Mouse (Mus musculus) CH12.LX (cell line): ENCODE data around the gene Camkmt. TPM values are rescaled to one million over a fixed set of nuclear protein-coding genes. Genes with fewer than 3 reads are reported as not detected.

Source experiments
- DNase-seq: peaks from one replicate; pipeline ENCODE4 v3.0.0-alpha.2; 2013; ENCODE audit errors: extremely low read depth
- H3K27ac ChIP-seq: 2 replicates; pipeline ENCODE4 v1.5.1; 2012; ENCODE audit warnings: low read depth, mild to moderate bottlenecking, control low read depth, moderate library complexity; ENCODE audit not compliant: insufficient read depth
- H3K27me3 ChIP-seq: replicated peaks from 2 replicates; pipeline ENCODE3; 2012; ENCODE audit warnings: inconsistent platforms
- H3K36me3 ChIP-seq, 2 experiments: replicated peaks in 1 of 2; 2 replicates each; pipeline versions ENCODE3 to v1.6.1; 2012; ENCODE audit warnings: inconsistent platforms in 1 of 2, low read length in 1 of 2, mild to moderate bottlenecking in 1 of 2, mixed read lengths in 1 of 2, moderate library complexity in 1 of 2; ENCODE audit not compliant: control insufficient read depth in 1 of 2, insufficient read depth in 1 of 2
- H3K4me1 ChIP-seq, 2 experiments: 2 replicates each; pipeline ENCODE4 v1.6.1; 2012; ENCODE audit warnings: inconsistent platforms in 1 of 2, moderate library complexity in 1 of 2; ENCODE audit not compliant: insufficient read depth in 2 of 2, control insufficient read depth in 1 of 2
- H3K4me2 ChIP-seq: 2 replicates; pipeline ENCODE4 v1.6.1; 2012; ENCODE audit warnings: low read depth, mild to moderate bottlenecking, control low read depth; ENCODE audit not compliant: poor library complexity, insufficient read depth, severe bottlenecking
- H3K4me3 ChIP-seq, 3 experiments: fragments of 150-350 bp in 1 of 3; sonication (generic) in 1 of 3; replicated peaks in 1 of 3; 2 replicates each; pipeline versions ENCODE3 to v1.5.1; 2011 to 2012; ENCODE audit warnings: low read depth in 2 of 3, low read length in 2 of 3, mild to moderate bottlenecking in 2 of 3, moderate library complexity in 2 of 3, control low read depth in 1 of 3, improper control_type of control experiment in 1 of 3, inconsistent platforms in 1 of 3, mixed read lengths in 1 of 3; ENCODE audit not compliant: poor library complexity in 1 of 3
- H3K79me2 ChIP-seq: replicated peaks from 2 replicates; pipeline ENCODE4 v1.6.1; 2012; ENCODE audit warnings: mild to moderate bottlenecking, moderate library complexity; ENCODE audit not compliant: control insufficient read depth, poor library complexity, insufficient read depth, severe bottlenecking; ENCODE audit errors: extremely low read depth
- H3K9ac ChIP-seq: 2 replicates; pipeline ENCODE4 v1.6.1; 2012; ENCODE audit warnings: low read depth, mild to moderate bottlenecking, control low read depth, moderate library complexity; ENCODE audit not compliant: insufficient read depth
- H3K9me3 ChIP-seq: replicated peaks from 2 replicates; pipeline ENCODE3; 2012; ENCODE audit warnings: low read length, inconsistent platforms, mixed read lengths
- CHD1 ChIP-seq: IDR thresholded peaks from 2 replicates; pipeline ENCODE4 v1.6.1; 2012; ENCODE audit warnings: low read depth, low read length, improper control_type of control experiment, inconsistent platforms
- E2F4 ChIP-seq: IDR thresholded peaks from 2 replicates; pipeline ENCODE4 v1.6.1; 2011; ENCODE audit warnings: low read depth, low read length, improper control_type of control experiment; ENCODE audit not compliant: insufficient replicate concordance
- ELF1 ChIP-seq: IDR thresholded peaks from 2 replicates; pipeline ENCODE4 v1.6.1; 2014; ENCODE audit warnings: low read depth, mild to moderate bottlenecking, inconsistent platforms, low read length, improper control_type of control experiment
- HCFC1 ChIP-seq: IDR thresholded peaks from 2 replicates; pipeline ENCODE4 v1.6.1; 2012; ENCODE audit warnings: low read depth, mild to moderate bottlenecking, inconsistent platforms, low read length, improper control_type of control experiment
- IRF4 ChIP-seq: IDR thresholded peaks from 2 replicates; pipeline ENCODE4 v1.6.1; 2014; ENCODE audit warnings: low read depth, mild to moderate bottlenecking, inconsistent platforms, low read length, improper control_type of control experiment
- JUN ChIP-seq: IDR thresholded peaks from 2 replicates; pipeline ENCODE4 v1.6.1; 2011; ENCODE audit warnings: low read depth, mild to moderate bottlenecking, low read length, improper control_type of control experiment, moderate library complexity; ENCODE audit not compliant: insufficient read depth
- KAT2A ChIP-seq: IDR thresholded peaks from 2 replicates; pipeline ENCODE4 v1.6.1; 2012; ENCODE audit warnings: low read length, improper control_type of control experiment, inconsistent platforms; ENCODE audit not compliant: insufficient replicate concordance
- MAFK ChIP-seq: IDR thresholded peaks from 2 replicates; pipeline ENCODE4 v1.6.1; 2011; ENCODE audit warnings: low read length, improper control_type of control experiment; ENCODE audit not compliant: insufficient replicate concordance
- MAX ChIP-seq: IDR thresholded peaks from 2 replicates; pipeline ENCODE4 v1.6.1; 2011; ENCODE audit warnings: low read length, improper control_type of control experiment
- MEF2A ChIP-seq: IDR thresholded peaks from 2 replicates; pipeline ENCODE4 v1.6.1; 2014; ENCODE audit warnings: low read depth, mild to moderate bottlenecking, inconsistent platforms, low read length, improper control_type of control experiment, borderline replicate concordance
- NELFE ChIP-seq: IDR thresholded peaks from 2 replicates; pipeline ENCODE4 v1.6.1; 2011; ENCODE audit warnings: low read depth, low read length, improper control_type of control experiment
- PAX5 ChIP-seq: IDR thresholded peaks from 2 replicates; pipeline ENCODE4 v1.6.1; 2012; ENCODE audit warnings: low read length, inconsistent platforms, mixed read lengths
- POLR2A ChIP-seq: IDR thresholded peaks from 2 replicates; pipeline ENCODE4 v1.6.1; 2011; ENCODE audit warnings: low read depth, mild to moderate bottlenecking, improper control_type of control experiment, low read length
- RCOR1 ChIP-seq: conservative IDR thresholded peaks from 2 replicates; pipeline ENCODE4 v1.6.1; 2012; ENCODE audit warnings: low read depth, mild to moderate bottlenecking, inconsistent platforms, low read length, improper control_type of control experiment
- SIN3A ChIP-seq: IDR thresholded peaks from 2 replicates; pipeline ENCODE4 v1.6.1; 2012; ENCODE audit warnings: low read length, improper control_type of control experiment, inconsistent platforms
- SMC3 ChIP-seq: IDR thresholded peaks from 2 replicates; pipeline ENCODE4 v1.6.1; 2011; ENCODE audit warnings: low read depth, low read length, improper control_type of control experiment
- UBTF ChIP-seq: IDR thresholded peaks from 2 replicates; pipeline ENCODE4 v1.6.1; 2012; ENCODE audit warnings: low read depth, mild to moderate bottlenecking, inconsistent platforms, low read length, improper control_type of control experiment, moderate library complexity
- USF1 ChIP-seq: IDR thresholded peaks from 2 replicates; pipeline ENCODE4 v1.6.1; 2014; ENCODE audit warnings: low read depth, mild to moderate bottlenecking, inconsistent platforms, low read length, improper control_type of control experiment
- USF2 ChIP-seq: conservative IDR thresholded peaks from 2 replicates; pipeline ENCODE4 v1.6.1; 2011; ENCODE audit warnings: low read depth, low read length, improper control_type of control experiment
- ZC3H11A ChIP-seq: IDR thresholded peaks from 2 replicates; pipeline ENCODE4 v1.6.1; 2012; ENCODE audit warnings: low read depth, mild to moderate bottlenecking, inconsistent platforms, low read length, improper control_type of control experiment
- ZKSCAN1 ChIP-seq: IDR thresholded peaks from 2 replicates; pipeline ENCODE4 v1.6.1; 2012; ENCODE audit warnings: low read depth, inconsistent platforms, low read length, improper control_type of control experiment, borderline replicate concordance
- ZNF384 ChIP-seq: IDR thresholded peaks from 2 replicates; pipeline ENCODE4 v1.6.1; 2012; ENCODE audit warnings: low read depth, low read length, improper control_type of control experiment, inconsistent platforms
- dilution Hi-C: fragments of 300-500 bp; cut with MboI; formaldehyde crosslinking; loops from 2 replicates; pipeline ENCODE4 v1.14.3; 2020; ENCODE audit warnings: low sequenced_read_pairs; ENCODE audit not compliant: extremely low pct_unique_long_range_greater_than_20kb, extremely low pct_ligation_motif_present
- in situ Hi-C: fragments of 300-500 bp; cut with MboI; formaldehyde crosslinking; loops from 3 replicates; pipeline ENCODE4 v1.14.3; 2019; ENCODE audit warnings: low sequenced_read_pairs, low pct_ligation_motif_present, low pct_unique_long_range_greater_than_20kb, mixed read lengths
- polyA plus RNA-seq: library from polyadenylated mRNA; unstranded; fragments of >175 nt; gene quantifications from 2 replicates; pipeline ENCODE4 v1.2.1, GENCODE M21; 2012; ENCODE audit warnings: low read depth; ENCODE audit not compliant: insufficient read length
- total RNA-seq, 2 experiments: library from RNA; depleted of rRNA; stranded (reverse); fragments of 300-350 nt in 1 of 2; fragments of >200 nt in 1 of 2; gene quantifications; 2 replicates each; pipeline ENCODE4 v1.2.3; 2012 to 2014

Camkmt gene
- total and polyA plus RNA-seq, 3 experiments: 1.5 to 4.4 (median 1.8) TPM

- no peak overlapping the region for H3K4me3 ChIP-seq
- dilution Hi-C loops: no loop called here
- TF ChIP-seq MAFK: no peak
- no peak for TF ChIP-seq MAX
- TF ChIP-seq JUN: no peak
- no peak for TF ChIP-seq ZC3H11A
- TF ChIP-seq USF1: no peak
- no peak for TF ChIP-seq NELFE
- no peak for TF ChIP-seq ZNF384
- TF ChIP-seq RCOR1: no peak
- TF ChIP-seq HCFC1: no peak
- TF ChIP-seq SMC3: no peak
- no peak for TF ChIP-seq ZKSCAN1
- no peak for TF ChIP-seq ELF1
- no peak for TF ChIP-seq MEF2A
- TF ChIP-seq UBTF: no peak
- no peak for TF ChIP-seq CHD1
- no peak for TF ChIP-seq E2F4
- TF ChIP-seq USF2: no peak
- TF ChIP-seq POLR2A: no peak
- no peak for TF ChIP-seq IRF4
- TF ChIP-seq, all 38 proteins: peak for 0
- DNase-seq: no peak
- H3K36me3 ChIP-seq: no peaks in the 10 kb centered on the region
- no peak overlapping the region for H3K9ac ChIP-seq
- in situ Hi-C loops: no loop called here
- no peaks in the 10 kb centered on the region for H3K27me3 ChIP-seq
- no peaks in the 10 kb centered on the region for H3K4me1 ChIP-seq
- H3K27ac ChIP-seq: no peak overlapping the region
- no peak overlapping the region for H3K4me2 ChIP-seq
- H3K9me3 ChIP-seq: no peaks in the 10 kb centered on the region
- no peaks in the 10 kb centered on the region for H3K79me2 ChIP-seq
Observed at GRCm38 (mm10) chr17:85141621-85142020, 51.3 kb downstream of the Camkmt start.

- dilution Hi-C loops: no loop called here
- Histone ChIP-seq H3K4me3 (no peak overlapping the region), H3K79me2 (no peaks in the 10 kb centered on the region), H3K9me3 (no peaks in the 10 kb centered on the region), H3K9ac (no peak overlapping the region), H3K36me3 (no peaks in the 10 kb centered on the region), H3K27me3 (no peaks in the 10 kb centered on the region), H3K27ac (no peak overlapping the region), H3K4me2 (no peak overlapping the region), H3K4me1 (no peaks in the 10 kb centered on the region)
- in situ Hi-C loops: no loop called here
- no peak for DNase-seq
- TF ChIP-seq KAT2A (no peak), JUN (no peak), ZNF384 (no peak), PAX5 (no peak), ZC3H11A (no peak), SIN3A (no peak)
Observed at GRCm38 (mm10) chr17:85142495-85143111, 52.3 kb downstream of the Camkmt start.
